Mouse (Mus musculus): ENCODE measurements at regions not wholly inside any gene's neighbourhood (a gene's known extent, or its start where the extent isn't known, plus 50 kb on each side); places are given as distances from the start of the nearest gene placed in this dataset.

GRCm38 (mm10) chr5:147794711-147795532 is 65.3 kb upstream of the Pomp start:
- H3K36me3 ChIP-seq, result no peaks in the 10 kb centered on the region
- H3K27me3 ChIP-seq (ENCODE audit: insufficient read depth, poor library complexity, severe bottlenecking), result no peaks in the 10 kb centered on the region
- DNase-seq (ENCODE audit: low spot score), result no peak
- H3K4me1 ChIP-seq, result peaks cover 5% of the 10 kb centered on the region; the same call in 1 of the 2 replicates
- WGBS, result 58% methylated on average over 17 of the region's 17 CpGs
- H3K4me3 ChIP-seq, result no peak overlapping the region
- 0 out of 2 replicates have a peak overlapping the region, but pooled peaks have one; percentile 13 for H3K27ac ChIP-seq
- H3K9me3 ChIP-seq, result no peaks in the 10 kb centered on the region; the same call in 1 of the 2 replicates

GRCm38 (mm10) chr5:147793059-147793458 is 67.2 kb upstream of the Pomp start:
- H3K9me3 ChIP-seq, result no peaks in the 10 kb centered on the region; the same call in 1 of the 2 replicates
- DNase-seq (ENCODE audit: low spot score), result no peak
- no peak overlapping the region for H3K27ac ChIP-seq
- no peaks in the 10 kb centered on the region for H3K27me3 ChIP-seq (ENCODE audit: insufficient read depth, poor library complexity, severe bottlenecking)
- H3K4me1 ChIP-seq, result peaks cover 5% of the 10 kb centered on the region; the same call in 1 of the 2 replicates
- H3K36me3 ChIP-seq, result no peaks in the 10 kb centered on the region
- H3K4me3 ChIP-seq, result no peak overlapping the region
- WGBS, result 62% methylated on average over 9 of the region's 9 CpGs

DNA sequence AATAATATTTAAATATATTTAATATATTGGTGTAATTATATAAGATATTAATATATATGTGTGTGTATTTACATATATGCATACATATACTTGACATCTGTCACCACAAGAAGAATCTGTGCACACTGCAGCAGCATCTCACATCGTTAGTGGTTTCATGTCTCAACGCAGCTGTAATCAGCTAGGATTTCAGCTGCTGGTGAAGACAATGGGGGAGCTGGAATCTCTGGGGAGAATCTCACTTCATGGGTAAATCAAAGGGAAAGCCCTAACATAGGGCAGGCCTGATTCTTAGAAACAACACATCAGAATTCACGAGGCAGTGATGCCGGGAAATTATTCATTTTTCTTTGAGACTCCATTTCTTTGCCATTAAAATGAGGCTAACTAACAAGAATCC is 66.8 kb upstream of the Flt1 start:
- DNase-seq (ENCODE audit: low spot score), result no peak
- 70% methylated on average over 4 of the region's 4 CpGs for WGBS

DNA sequence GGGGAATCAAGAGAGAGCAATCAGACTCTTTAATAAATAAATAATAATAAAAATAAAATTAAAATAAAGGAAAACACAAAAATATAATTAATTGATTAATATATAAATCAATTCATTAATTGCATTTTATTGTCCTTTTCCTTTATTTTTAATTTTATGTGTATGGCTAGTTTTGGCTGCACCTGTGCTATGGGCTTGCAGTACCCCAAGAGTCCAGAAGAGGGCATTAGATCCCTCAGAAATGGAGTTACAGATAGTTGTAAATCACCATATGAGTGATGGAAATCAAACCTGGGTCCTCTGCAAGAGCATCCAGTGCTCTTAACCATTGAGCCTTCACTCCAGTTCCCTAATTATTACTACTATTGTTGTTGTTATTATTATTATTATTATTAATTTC is 65.3 kb upstream of the Flt1 start:
- no peak for DNase-seq (ENCODE audit: low spot score)
- no peaks in the 10 kb centered on the region for H3K27me3 ChIP-seq (ENCODE audit: insufficient read depth, poor library complexity, severe bottlenecking)
- no peak overlapping the region for H3K4me3 ChIP-seq
- no peak overlapping the region for H3K27ac ChIP-seq
- peaks cover 5% of the 10 kb centered on the region; the same call in 1 of the 2 replicates for H3K4me1 ChIP-seq
- H3K9me3 ChIP-seq, result no peaks in the 10 kb centered on the region
- H3K36me3 ChIP-seq, result no peaks in the 10 kb centered on the region

More for the DNA sequence above, 66.8 kb upstream of the Flt1 start:
- peaks cover 5% of the 10 kb centered on the region; the same call in 1 of the 2 replicates for H3K4me1 ChIP-seq
- H3K9me3 ChIP-seq, result no peaks in the 10 kb centered on the region; the same call in 1 of the 2 replicates
- H3K27me3 ChIP-seq (ENCODE audit: insufficient read depth, poor library complexity, severe bottlenecking), result no peaks in the 10 kb centered on the region
- no peak overlapping the region for H3K27ac ChIP-seq
- no peak overlapping the region for H3K4me3 ChIP-seq
- no peaks in the 10 kb centered on the region for H3K36me3 ChIP-seq

- H3K4me1 ChIP-seq, result peaks cover 3% of the 10 kb centered on the region
- DNase-seq (ENCODE audit: low spot score), result no peak
- H3K27ac ChIP-seq, result no peak overlapping the region
- no peaks in the 10 kb centered on the region for H3K36me3 ChIP-seq
- 45% methylated on average over 6 of the region's 6 CpGs for WGBS
- no peaks in the 10 kb centered on the region for H3K9me3 ChIP-seq
- H3K27me3 ChIP-seq (ENCODE audit: insufficient read depth, poor library complexity, severe bottlenecking), result no peaks in the 10 kb centered on the region
- H3K4me3 ChIP-seq, result no peak overlapping the region
Measured at GRCm38 (mm10) chr5:147788496-147788895, 62.7 kb upstream of the Flt1 start.

GRCm38 (mm10) chr5:147786857-147787256 is 61.0 kb upstream of the Flt1 start:
- H3K36me3 ChIP-seq, result no peaks in the 10 kb centered on the region
- WGBS, result 65% methylated on average over 5 of the region's 5 CpGs
- H3K27me3 ChIP-seq (ENCODE audit: insufficient read depth, poor library complexity, severe bottlenecking), result no peaks in the 10 kb centered on the region
- H3K4me1 ChIP-seq, result peaks cover 18% of the 10 kb centered on the region
- H3K27ac ChIP-seq, result no peak overlapping the region
- H3K4me3 ChIP-seq, result no peak overlapping the region
- no peaks in the 10 kb centered on the region for H3K9me3 ChIP-seq
- no peak for DNase-seq (ENCODE audit: low spot score)

GRCm38 (mm10) chr5:147784159-147784558 is 58.3 kb upstream of the Flt1 start:
- DNase-seq (ENCODE audit: low spot score), result no peak
- Histone ChIP-seq H3K27me3 (ENCODE audit: insufficient read depth, poor library complexity, severe bottlenecking) (0 out of 2 replicates have a peak, but pooled peaks cover 3% of the 10 kb centered on the region), H3K36me3 (no peaks in the 10 kb centered on the region), H3K9me3 (no peaks in the 10 kb centered on the region), H3K4me1 (peaks cover 18% of the 10 kb centered on the region), H3K27ac (no peak overlapping the region), H3K4me3 (no peak overlapping the region)
- WGBS, result 91% methylated on average over 9 of the region's 9 CpGs

DNA sequence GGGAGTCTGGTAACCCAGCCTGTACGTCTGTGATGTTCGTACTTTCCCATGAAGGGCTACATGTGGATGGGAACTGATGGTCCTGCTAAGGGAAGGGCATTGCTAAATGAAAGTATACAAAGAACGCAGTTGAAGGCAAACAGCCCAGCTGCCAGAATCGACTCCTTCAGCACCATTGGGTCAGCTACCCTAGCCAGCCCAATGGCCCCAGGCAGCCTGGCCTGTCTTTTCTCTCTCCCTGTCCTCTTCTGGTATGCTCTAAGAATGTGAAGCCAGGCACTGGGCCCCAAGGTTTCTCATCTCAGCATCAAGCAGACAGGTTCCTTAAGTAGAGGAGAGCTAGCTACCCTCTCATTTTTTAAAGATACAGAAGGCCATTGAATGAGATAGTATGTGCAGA is 57.7 kb upstream of the Flt1 start:
- Histone ChIP-seq H3K4me3 (no peak overlapping the region), H3K4me1 (peaks cover 18% of the 10 kb centered on the region), H3K27ac (peak overlapping the region; percentile 32; the same call in 1 of the 2 replicates), H3K9me3 (no peaks in the 10 kb centered on the region), H3K27me3 (ENCODE audit: insufficient read depth, poor library complexity, severe bottlenecking) (0 out of 2 replicates have a peak, but pooled peaks cover 3% of the 10 kb centered on the region), H3K36me3 (no peaks in the 10 kb centered on the region)
- DNase-seq (ENCODE audit: low spot score), result no peak
- 60% methylated on average over 4 of the region's 4 CpGs for WGBS

DNA sequence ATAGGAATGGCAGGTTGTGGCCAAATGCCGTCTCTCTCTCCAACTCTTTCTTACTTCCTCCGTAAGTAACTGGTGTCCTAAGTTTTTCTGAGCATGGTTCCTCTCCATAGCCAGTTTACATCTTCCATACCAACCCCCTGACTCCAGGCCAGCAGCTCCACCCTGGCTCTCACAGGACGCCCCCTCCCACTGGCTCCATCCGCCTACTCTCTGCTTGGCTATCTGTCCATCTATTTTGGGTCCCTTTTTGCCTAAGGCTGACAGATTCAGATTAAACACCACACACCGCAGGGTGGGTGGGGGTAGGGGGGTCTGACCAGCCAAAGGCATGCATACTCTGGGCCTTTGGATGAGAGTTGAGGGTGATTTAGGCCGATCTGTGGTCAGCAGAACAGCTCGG is 57.0 kb upstream of the Flt1 start:
- DNase-seq (ENCODE audit: low spot score), result no peak
- H3K27me3 ChIP-seq (ENCODE audit: insufficient read depth, poor library complexity, severe bottlenecking), result 0 out of 2 replicates have a peak, but pooled peaks cover 3% of the 10 kb centered on the region
- no peaks in the 10 kb centered on the region for H3K36me3 ChIP-seq
- peaks cover 18% of the 10 kb centered on the region for H3K4me1 ChIP-seq
- H3K4me3 ChIP-seq, result peak overlapping the region; percentile 12; the same call in 1 of the 2 replicates
- WGBS, result 19% methylated on average over 7 of the region's 7 CpGs
- peak overlapping the region; percentile 32; the same call in 1 of the 2 replicates for H3K27ac ChIP-seq
- no peaks in the 10 kb centered on the region for H3K9me3 ChIP-seq

DNA sequence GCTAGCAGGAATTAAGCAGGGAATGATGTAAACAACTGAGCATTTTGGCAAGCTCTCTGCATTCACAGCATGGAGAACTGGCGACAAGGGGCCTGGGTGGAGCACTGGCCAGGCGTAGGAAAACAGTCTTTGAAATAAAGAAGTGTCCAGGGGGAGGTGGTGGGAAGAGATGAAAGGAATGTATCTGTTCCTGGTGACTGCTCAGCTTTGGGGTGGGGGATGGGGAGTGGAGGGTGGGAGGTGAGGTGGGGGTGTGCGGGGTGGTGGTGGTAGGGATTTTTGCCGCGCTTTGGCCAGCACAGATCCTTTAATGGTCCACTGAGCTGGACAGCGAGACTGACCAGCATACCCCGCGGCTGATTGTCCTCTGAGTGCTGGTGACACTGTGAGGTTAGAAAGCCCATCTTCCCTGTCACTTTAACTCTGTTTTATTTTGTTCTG is 56.5 kb upstream of the Flt1 start:
- Histone ChIP-seq H3K4me3 (peak overlapping the region; percentile 12; the same call in 1 of the 2 replicates), H3K27ac (0 out of 2 replicates have a peak overlapping the region, but pooled peaks have one; percentile 32), H3K9me3 (no peaks in the 10 kb centered on the region), H3K4me1 (peaks cover 18% of the 10 kb centered on the region), H3K27me3 (ENCODE audit: insufficient read depth, poor library complexity, severe bottlenecking) (0 out of 2 replicates have a peak, but pooled peaks cover 3% of the 10 kb centered on the region), H3K36me3 (no peaks in the 10 kb centered on the region)
- WGBS, result 13% methylated on average over 8 of the region's 8 CpGs
- no peak for DNase-seq (ENCODE audit: low spot score)

- no peak overlapping the region for H3K27ac ChIP-seq
- WGBS, result 96% methylated on average over 17 of the region's 17 CpGs
- 0 out of 2 replicates have a peak, but pooled peaks cover 3% of the 10 kb centered on the region for H3K27me3 ChIP-seq (ENCODE audit: insufficient read depth, poor library complexity, severe bottlenecking)
- no peak for DNase-seq (ENCODE audit: low spot score)
- peaks cover 18% of the 10 kb centered on the region for H3K4me1 ChIP-seq
- no peaks in the 10 kb centered on the region for H3K9me3 ChIP-seq
- no peaks in the 10 kb centered on the region for H3K36me3 ChIP-seq
- no peak overlapping the region for H3K4me3 ChIP-seq
Measured at GRCm38 (mm10) chr5:147781215-147781614, 55.4 kb upstream of the Flt1 start.

- H3K9me3 ChIP-seq, result no peaks in the 10 kb centered on the region
- H3K27me3 ChIP-seq (ENCODE audit: insufficient read depth, poor library complexity, severe bottlenecking), result 0 out of 2 replicates have a peak, but pooled peaks cover 3% of the 10 kb centered on the region
- H3K4me1 ChIP-seq, result peaks cover 16% of the 10 kb centered on the region
- H3K4me3 ChIP-seq, result no peak overlapping the region
- no peak overlapping the region for H3K27ac ChIP-seq
- 79% methylated on average over 9 of the region's 9 CpGs for WGBS
- DNase-seq (ENCODE audit: low spot score), result no peak
- no peaks in the 10 kb centered on the region for H3K36me3 ChIP-seq
Measured at GRCm38 (mm10) chr5:147778557-147778956, 52.7 kb upstream of the Flt1 start.

Measured in heart, embryonic 10.5 days (tissue).